Mouse (Mus musculus) embryonic facial prominence, embryonic 14.5 days (tissue): ENCODE measurements at regions not wholly inside any gene's neighbourhood (a gene's known extent, or its start where the extent isn't known, plus 50 kb on each side); places are given as distances from the start of the nearest gene placed in this dataset.
"Not testable (repeated sequence)": the region's sequence is repeated elsewhere in the genome, so short reads cannot be mapped to it uniquely, and the experiment has no call there.

Source experiments
- ATAC-seq: fragments of 200-750 bp; cut with Nextera tagmentation; 2 replicates; pipeline ENCODE4 v1.8.0; 2017; ENCODE audit warnings: low read depth, moderate number of reproducible peaks, moderate TSS enrichment
- DNase-seq: peaks from one replicate; pipeline ENCODE4 v3.0.0-alpha.2; 2015; ENCODE audit warnings: low spot score
- H3K27ac ChIP-seq: fragments of 300-500 bp; sonication (generic); replicated peaks from 2 replicates; pipeline ENCODE4 v1.5.1; 2014; ENCODE audit warnings: low read depth, mild to moderate bottlenecking, low read length, moderate library complexity
- H3K27me3 ChIP-seq: fragments of 300-500 bp; sonication (generic); replicated peaks from 2 replicates; pipeline ENCODE4 v1.6.1; 2014; ENCODE audit warnings: low read length; ENCODE audit not compliant: control insufficient read depth, insufficient read depth
- H3K36me3 ChIP-seq: fragments of 300-500 bp; sonication (generic); 2 replicates; pipeline ENCODE4 v1.6.1; 2014; ENCODE audit warnings: low read length, mixed read lengths; ENCODE audit not compliant: control insufficient read depth, insufficient read depth
- H3K4me1 ChIP-seq: fragments of 300-500 bp; sonication (generic); 2 replicates; pipeline ENCODE4 v1.6.1; 2014; ENCODE audit warnings: antibody characterized with exemption, low read length; ENCODE audit not compliant: control insufficient read depth, insufficient read depth
- H3K4me2 ChIP-seq: fragments of 300-500 bp; sonication (generic); 2 replicates; pipeline ENCODE4 v1.6.1; 2014; ENCODE audit warnings: low read depth, mild to moderate bottlenecking, low read length, moderate library complexity, mixed read lengths
- H3K4me3 ChIP-seq: fragments of 300-500 bp; sonication (generic); 2 replicates; pipeline ENCODE4 v1.5.1; 2014; ENCODE audit warnings: low read depth, mild to moderate bottlenecking, low read length
- H3K9ac ChIP-seq: fragments of 300-500 bp; sonication (generic); 2 replicates; pipeline ENCODE4 v1.6.1; 2014; ENCODE audit warnings: low read depth, mild to moderate bottlenecking, low read length, moderate library complexity, mixed read lengths
- H3K9me3 ChIP-seq: fragments of 300-500 bp; sonication (generic); 2 replicates; pipeline ENCODE4 v1.6.1; 2016; ENCODE audit warnings: low read length; ENCODE audit not compliant: control insufficient read depth
- WGBS: fragments of 180-500 bp; shearing (Covaris S2); extraction: QIAGEN DNeasy Blood & Tissue Kit; methylation state at CpG from one replicate; pipeline ENCODE4 v1.1.7; 2014; 5-methylcytosine and 5-hydroxymethylcytosine counted together

GRCm38 (mm10) chr3:41504867-41505266 is 50.7 kb upstream of the Jade1 start:
- Histone ChIP-seq H3K9ac (no peak overlapping the region), H3K4me3 (no peak overlapping the region), H3K27me3 (no peaks in the 10 kb centered on the region), H3K27ac (no peak overlapping the region), H3K4me1 (no peaks in the 10 kb centered on the region), H3K36me3 (no peaks in the 10 kb centered on the region), H3K9me3 (no peaks in the 10 kb centered on the region), H3K4me2 (no peak overlapping the region)
- DNase-seq: no peak
- 91% methylated on average over 4 of the region's 4 CpGs for WGBS
- ATAC-seq: no peak

GRCm38 (mm10) chr3:41502161-41502560 is 53.4 kb upstream of the Jade1 start:
- Histone ChIP-seq H3K4me2 (no peak overlapping the region), H3K27me3 (no peaks in the 10 kb centered on the region), H3K27ac (no peak overlapping the region), H3K36me3 (no peaks in the 10 kb centered on the region), H3K4me1 (no peaks in the 10 kb centered on the region), H3K9me3 (no peaks in the 10 kb centered on the region), H3K4me3 (no peak overlapping the region), H3K9ac (no peak overlapping the region)
- DNase-seq: no peak
- WGBS: 90% methylated on average over 3 of the region's 3 CpGs
- ATAC-seq: no peak

- H3K4me1 ChIP-seq, H3K9ac ChIP-seq, DNase-seq, ATAC-seq, H3K4me3 ChIP-seq, H3K9me3 ChIP-seq, H3K4me2 ChIP-seq, H3K27me3 ChIP-seq, H3K27ac ChIP-seq, H3K36me3 ChIP-seq: not testable (repeated sequence)
- 75% methylated on average over 6 of the region's 6 CpGs for WGBS
Observed at GRCm38 (mm10) chr3:41501639-41502038, 53.9 kb upstream of the Jade1 start.

- H3K4me1 ChIP-seq: no peaks in the 10 kb centered on the region
- DNase-seq (no peak), ATAC-seq (no peak)
- no peak overlapping the region for H3K27ac ChIP-seq
- no peaks in the 10 kb centered on the region for H3K36me3 ChIP-seq
- no peak overlapping the region for H3K4me2 ChIP-seq
- no peak overlapping the region for H3K9ac ChIP-seq
- no peaks in the 10 kb centered on the region for H3K9me3 ChIP-seq
- WGBS: 56% methylated on average over 6 of the region's 6 CpGs
- H3K4me3 ChIP-seq: no peak overlapping the region
- H3K27me3 ChIP-seq: no peaks in the 10 kb centered on the region
Observed at GRCm38 (mm10) chr3:41501124-41501523, 54.4 kb upstream of the Jade1 start.

GRCm38 (mm10) chr3:41499680-41500079 is 55.9 kb upstream of the Jade1 start:
- Histone ChIP-seq H3K4me2 (no peak overlapping the region), H3K27ac (no peak overlapping the region), H3K4me3 (no peak overlapping the region), H3K36me3 (no peaks in the 10 kb centered on the region), H3K27me3 (no peaks in the 10 kb centered on the region), H3K9ac (no peak overlapping the region), H3K9me3 (no peaks in the 10 kb centered on the region), H3K4me1 (no peaks in the 10 kb centered on the region)
- no peak for DNase-seq
- WGBS: 98% methylated on average over 2 of the region's 2 CpGs
- ATAC-seq: no peak

- Histone ChIP-seq H3K36me3 (no peaks in the 10 kb centered on the region), H3K4me2 (no peak overlapping the region), H3K4me3 (no peak overlapping the region), H3K27ac (no peak overlapping the region), H3K4me1 (no peaks in the 10 kb centered on the region), H3K9me3 (no peaks in the 10 kb centered on the region), H3K9ac (no peak overlapping the region), H3K27me3 (no peaks in the 10 kb centered on the region)
- ATAC-seq (no peak), DNase-seq (no peak)
- 58% methylated on average over 7 of the region's 7 CpGs for WGBS
Observed at GRCm38 (mm10) chr3:41498791-41499190, 56.7 kb upstream of the Jade1 start.

GRCm38 (mm10) chr3:41497771-41498170 is 57.8 kb upstream of the Jade1 start:
- ATAC-seq (no peak), DNase-seq (no peak)
- Histone ChIP-seq H3K27ac (no peak overlapping the region), H3K36me3 (no peaks in the 10 kb centered on the region), H3K4me2 (no peak overlapping the region), H3K9me3 (no peaks in the 10 kb centered on the region), H3K9ac (no peak overlapping the region), H3K4me3 (no peak overlapping the region), H3K27me3 (no peaks in the 10 kb centered on the region), H3K4me1 (no peaks in the 10 kb centered on the region)
- 77% methylated on average over 6 of the region's 8 CpGs for WGBS

GRCm38 (mm10) chr3:41496931-41497710 is 58.4 kb upstream of the Jade1 start:
- no peak overlapping the region for H3K4me2 ChIP-seq
- H3K9me3 ChIP-seq: no peaks in the 10 kb centered on the region
- no peaks in the 10 kb centered on the region for H3K4me1 ChIP-seq
- DNase-seq (no peak), ATAC-seq (no peak)
- H3K27me3 ChIP-seq: no peaks in the 10 kb centered on the region
- no peak overlapping the region for H3K4me3 ChIP-seq
- 65% methylated on average over 11 of the region's 13 CpGs for WGBS
- no peak overlapping the region for H3K27ac ChIP-seq
- no peak overlapping the region for H3K9ac ChIP-seq
- no peaks in the 10 kb centered on the region for H3K36me3 ChIP-seq

- H3K27me3 ChIP-seq: no peaks in the 10 kb centered on the region
- no peaks in the 10 kb centered on the region for H3K4me1 ChIP-seq
- WGBS: 75% methylated on average over 3 of the region's 3 CpGs
- no peaks in the 10 kb centered on the region for H3K9me3 ChIP-seq
- ATAC-seq: no peak
- no peak overlapping the region for H3K9ac ChIP-seq
- DNase-seq: no peak
- H3K4me3 ChIP-seq: no peak overlapping the region
- no peak overlapping the region for H3K27ac ChIP-seq
- no peak overlapping the region for H3K4me2 ChIP-seq
- no peaks in the 10 kb centered on the region for H3K36me3 ChIP-seq
Observed at GRCm38 (mm10) chr3:41495893-41496292, 59.6 kb upstream of the Jade1 start.
